Mouse (Mus musculus) midbrain, embryonic 14.5 days (tissue): ENCODE results near the gene Hcar2. TPM values are rescaled to one million over a fixed set of nuclear protein-coding genes. Genes with fewer than 3 reads are reported as not detected.

Experiments
- ATAC-seq: fragments of 200-750 bp; cut with Nextera tagmentation; 2 replicates; pipeline ENCODE4 v1.8.0; 2017; ENCODE audit warnings: moderate number of reproducible peaks, moderate library complexity; ENCODE audit not compliant: low FRiP score, low TSS enrichment
- DNase-seq: peaks from one replicate; pipeline ENCODE4 v3.0.0-alpha.2; 2015
- H3K27ac ChIP-seq: fragments of 300-500 bp; sonication (generic); replicated peaks from 2 replicates; pipeline ENCODE4 v1.5.1; 2014; ENCODE audit warnings: mild to moderate bottlenecking, low read depth, low read length, moderate library complexity
- H3K27me3 ChIP-seq: fragments of 300-500 bp; sonication (generic); 2 replicates; pipeline ENCODE4 v1.6.1; 2014; ENCODE audit warnings: low read length, control low read depth, mixed read lengths; ENCODE audit not compliant: control insufficient read depth, insufficient read depth
- H3K36me3 ChIP-seq: fragments of 300-500 bp; sonication (generic); 2 replicates; pipeline ENCODE4 v1.6.1; 2014; ENCODE audit warnings: low read length, control low read depth; ENCODE audit not compliant: control insufficient read depth, insufficient read depth
- H3K4me1 ChIP-seq: fragments of 300-500 bp; sonication (generic); 2 replicates; pipeline ENCODE4 v1.6.1; 2014; ENCODE audit warnings: mild to moderate bottlenecking, antibody characterized with exemption, low read length, control low read depth; ENCODE audit not compliant: control insufficient read depth, insufficient read depth
- H3K4me2 ChIP-seq: fragments of 300-500 bp; sonication (generic); 2 replicates; pipeline ENCODE4 v1.6.1; 2014; ENCODE audit warnings: mild to moderate bottlenecking, low read length, moderate library complexity
- H3K4me3 ChIP-seq: fragments of 300-500 bp; sonication (generic); replicated peaks from 2 replicates; pipeline ENCODE4 v1.5.1; 2014; ENCODE audit warnings: low read depth, low read length
- H3K9ac ChIP-seq: fragments of 300-500 bp; sonication (generic); replicated peaks from 2 replicates; pipeline ENCODE4 v1.6.1; 2014; ENCODE audit warnings: mild to moderate bottlenecking, low read length, moderate library complexity
- H3K9me3 ChIP-seq: fragments of 300-500 bp; sonication (generic); 2 replicates; pipeline ENCODE4 v1.6.1; 2016; ENCODE audit warnings: low read length, control low read depth, mixed read lengths; ENCODE audit not compliant: control insufficient read depth
- WGBS: fragments of 180-500 bp; shearing (Covaris S2); extraction: QIAGEN DNeasy Blood & Tissue Kit; methylation state at CpG from one replicate; pipeline ENCODE4 v1.1.7; 2014; 5-methylcytosine and 5-hydroxymethylcytosine counted together
- polyA plus RNA-seq: library from polyadenylated mRNA; unstranded; fragments of >200 nt; fragmentation: Nextera tagmentation; extraction: Ambion mirVana; gene quantifications from 2 replicates; pipeline ENCODE4 v1.2.1, GENCODE M21; 2014

Gene Hcar2
- polyA plus RNA-seq, 1 experiment from 2014 or later: 0.11 TPM

GRCm38 (mm10) chr5:123878056-123878455 lies 12.8 kb upstream of the Hcar2 start:
- no peak overlapping the region for H3K9ac ChIP-seq
- H3K27me3 ChIP-seq: no peaks in the 10 kb centered on the region
- ATAC-seq (no peak), DNase-seq (no peak)
- no peak overlapping the region for H3K4me2 ChIP-seq
- H3K27ac ChIP-seq: no peak overlapping the region
- no peaks in the 10 kb centered on the region for H3K36me3 ChIP-seq
- no peak overlapping the region for H3K4me3 ChIP-seq
- no peaks in the 10 kb centered on the region for H3K4me1 ChIP-seq
- H3K9me3 ChIP-seq: no peaks in the 10 kb centered on the region
- 83% methylated on average over 14 of the region's 14 CpGs for WGBS

GRCm38 (mm10) chr5:123874177-123874576 lies 8.9 kb upstream of the Hcar2 start:
- WGBS: 91% methylated on average over 5 of the region's 5 CpGs
- H3K9ac ChIP-seq: no peak overlapping the region
- H3K4me3 ChIP-seq: no peak overlapping the region
- no peak for ATAC-seq
- DNase-seq: no peak
- no peak overlapping the region for H3K27ac ChIP-seq
- H3K9me3 ChIP-seq: no peaks in the 10 kb centered on the region
- H3K4me2 ChIP-seq: no peak overlapping the region
- H3K4me1 ChIP-seq: no peaks in the 10 kb centered on the region
- no peaks in the 10 kb centered on the region for H3K27me3 ChIP-seq
- no peaks in the 10 kb centered on the region for H3K36me3 ChIP-seq

- no peak overlapping the region for H3K4me2 ChIP-seq
- no peaks in the 10 kb centered on the region for H3K36me3 ChIP-seq
- 86% methylated on average over 4 of the region's 4 CpGs for WGBS
- ATAC-seq: no peak
- H3K9ac ChIP-seq: no peak overlapping the region
- H3K27ac ChIP-seq: no peak overlapping the region
- no peak for DNase-seq
- no peaks in the 10 kb centered on the region for H3K27me3 ChIP-seq
- H3K4me1 ChIP-seq: no peaks in the 10 kb centered on the region
- no peak overlapping the region for H3K4me3 ChIP-seq
- no peaks in the 10 kb centered on the region for H3K9me3 ChIP-seq
Measured at GRCm38 (mm10) chr5:123869615-123870014, 4.3 kb upstream of the Hcar2 start.

GRCm38 (mm10) chr5:123866457-123866856 lies 1.2 kb upstream of the Hcar2 start:
- no peak overlapping the region for H3K9ac ChIP-seq
- no peak overlapping the region for H3K4me3 ChIP-seq
- DNase-seq: no peak
- H3K4me1 ChIP-seq: no peaks in the 10 kb centered on the region
- H3K4me2 ChIP-seq: no peak overlapping the region
- no peaks in the 10 kb centered on the region for H3K9me3 ChIP-seq
- no peak for ATAC-seq
- no peaks in the 10 kb centered on the region for H3K27me3 ChIP-seq
- 93% methylated on average over 4 of the region's 4 CpGs for WGBS
- H3K36me3 ChIP-seq: no peaks in the 10 kb centered on the region
- H3K27ac ChIP-seq: no peak overlapping the region

- 88% methylated on average over 14 of the region's 14 CpGs for WGBS
- no peak overlapping the region for H3K4me3 ChIP-seq
- no peak overlapping the region for H3K27ac ChIP-seq
- H3K27me3 ChIP-seq: no peaks in the 10 kb centered on the region
- DNase-seq: no peak
- H3K9ac ChIP-seq: no peak overlapping the region
- no peaks in the 10 kb centered on the region for H3K9me3 ChIP-seq
- H3K36me3 ChIP-seq: no peaks in the 10 kb centered on the region
- no peaks in the 10 kb centered on the region for H3K4me1 ChIP-seq
- no peak for ATAC-seq
- no peak overlapping the region for H3K4me2 ChIP-seq
Measured at GRCm38 (mm10) chr5:123863934-123864333, 1.4 kb downstream of the Hcar2 start.

GRCm38 (mm10) chr5:123862374-123863350 lies 2.6 kb downstream of the Hcar2 start:
- Histone ChIP-seq H3K27ac (no peak overlapping the region), H3K4me1 (no peaks in the 10 kb centered on the region), H3K27me3 (no peaks in the 10 kb centered on the region), H3K9me3 (no peaks in the 10 kb centered on the region), H3K4me3 (no peak overlapping the region), H3K9ac (no peak overlapping the region), H3K4me2 (no peak overlapping the region), H3K36me3 (no peaks in the 10 kb centered on the region)
- DNase-seq (no peak), ATAC-seq (no peak)
- 86% methylated on average over 15 of the region's 15 CpGs for WGBS

GRCm38 (mm10) chr5:123858798-123859197 lies 6.5 kb downstream of the Hcar2 start:
- Histone ChIP-seq H3K4me1 (no peaks in the 10 kb centered on the region), H3K4me2 (no peak overlapping the region), H3K27me3 (no peaks in the 10 kb centered on the region), H3K9me3 (no peaks in the 10 kb centered on the region), H3K36me3 (no peaks in the 10 kb centered on the region), H3K27ac (no peak overlapping the region), H3K9ac (no peak overlapping the region), H3K4me3 (no peak overlapping the region)
- WGBS: 85% methylated on average over 11 of the region's 11 CpGs
- DNase-seq (no peak), ATAC-seq (no peak)

GRCm38 (mm10) chr5:123854511-123854910 lies 10.8 kb downstream of the Hcar2 start:
- Histone ChIP-seq H3K4me2 (no peak overlapping the region), H3K36me3 (no peaks in the 10 kb centered on the region), H3K4me3 (no peak overlapping the region), H3K27me3 (no peaks in the 10 kb centered on the region), H3K4me1 (no peaks in the 10 kb centered on the region), H3K27ac (no peak overlapping the region), H3K9ac (no peak overlapping the region), H3K9me3 (no peaks in the 10 kb centered on the region)
- no peak for DNase-seq
- no peak for ATAC-seq
- 95% methylated on average over 9 of the region's 9 CpGs for WGBS
